Mouse (Mus musculus) embryonic fibroblast, embryonic 13.5 days (primary cell): ENCODE data around the gene Ahr.

Experiments used
- CTCF ChIP-seq: IDR thresholded peaks from 2 replicates; pipeline ENCODE4 v1.5.1; 2011; ENCODE audit warnings: mild to moderate bottlenecking, control low read depth, low read length, moderate library complexity, borderline replicate concordance; ENCODE audit not compliant: insufficient read depth
- POLR2A ChIP-seq: IDR thresholded peaks from 2 replicates; pipeline ENCODE4 v1.6.1; 2011; ENCODE audit warnings: low read depth, mild to moderate bottlenecking, control low read depth, low read length, moderate library complexity

- TF ChIP-seq CTCF (no peak), POLR2A (no peak)
These were observed 19.2 kb downstream of the Ahr start for GRCm38 (mm10) chr12:35515621-35516020.
